Mouse (Mus musculus): ENCODE data around the gene 5330417C22Rik.

GRCm38 (mm10) chr3:108554111-108554561 lies 17.8 kb upstream of the 5330417C22Rik start:
- no peak for TF ChIP-seq POLR2A (IDR thresholded peaks at IDR 0.05; ENCODE audit: extremely low read depth, insufficient read depth, low read length)
- TF ChIP-seq CTCF (IDR thresholded peaks at IDR 0.05; ENCODE audit: low read depth, low read length), result no peak
